Mouse (Mus musculus): ENCODE measurements at regions not wholly inside any gene's neighbourhood (a gene's known extent, or its start where the extent isn't known, plus 50 kb on each side); places are given as distances from the start of the nearest gene placed in this dataset.

DNA sequence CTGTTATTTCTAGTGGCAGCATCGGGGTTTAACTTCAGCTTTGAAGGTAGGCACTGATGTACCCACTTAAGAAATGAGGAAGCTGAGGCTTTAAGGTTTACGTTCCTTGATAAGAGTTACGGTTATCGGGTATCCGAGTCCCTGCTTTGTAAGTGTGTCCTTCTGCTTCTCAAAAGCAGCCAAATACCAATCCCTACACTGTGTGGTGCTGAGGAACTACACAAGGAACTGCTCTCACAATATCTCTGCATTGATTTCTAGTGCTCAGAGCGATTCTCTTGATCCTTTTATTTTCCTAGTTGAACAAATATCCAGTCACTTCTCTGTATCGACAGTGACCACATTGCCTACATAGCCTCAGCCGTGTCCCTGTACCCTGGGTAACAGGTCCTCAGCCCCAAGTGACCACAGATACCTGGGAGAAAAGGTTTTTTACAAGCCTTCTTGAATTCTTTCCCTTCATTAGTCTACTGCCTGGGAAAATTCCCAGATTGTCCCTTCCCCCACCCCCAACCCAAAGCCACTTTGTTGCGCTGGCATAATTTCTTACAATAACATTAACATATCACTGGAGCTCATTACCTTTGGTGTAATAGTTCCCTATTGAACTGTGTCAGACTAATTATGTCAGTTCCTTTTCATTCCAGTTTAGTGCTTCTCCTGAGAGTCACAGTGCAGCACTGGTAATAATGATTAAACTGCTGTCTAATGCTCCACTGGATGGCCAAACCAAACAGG, 184.0 kb upstream of the Nlrp1b start:
- TF ChIP-seq POLR2A (IDR thresholded peaks at IDR 0.05; ENCODE audit: borderline replicate concordance, extremely low read depth, insufficient read depth, insufficient read length, poor library complexity, severe bottlenecking) (no peak), CTCF (IDR thresholded peaks at IDR 0.05; ENCODE audit: borderline replicate concordance, extremely low read depth, insufficient read depth, insufficient read length) (no peak)
- DNase-seq (ENCODE audit: low read depth), result peak; percentile 91

DNA sequence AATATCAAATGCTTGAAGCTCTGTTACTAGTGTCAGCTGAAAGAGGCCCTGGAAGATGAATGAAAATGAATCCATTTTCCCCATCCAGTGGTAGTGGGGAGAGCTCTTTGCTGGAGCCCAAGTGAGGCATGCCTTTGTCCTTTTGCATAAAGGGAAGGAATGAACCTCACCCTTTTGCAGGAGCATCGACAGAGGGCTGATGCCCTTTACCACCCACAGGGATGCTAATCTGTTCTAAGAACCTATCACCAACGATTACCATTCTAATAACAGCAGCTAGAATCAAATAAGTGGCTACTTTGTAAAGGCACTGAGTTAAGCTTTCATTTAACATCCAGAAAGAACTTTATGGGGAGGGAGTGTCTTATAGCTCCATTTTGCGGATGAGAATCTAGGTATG, 184.9 kb upstream of the Nlrp1b start:
- TF ChIP-seq CTCF (IDR thresholded peaks at IDR 0.05; ENCODE audit: borderline replicate concordance, extremely low read depth, insufficient read depth, insufficient read length) (no peak), POLR2A (IDR thresholded peaks at IDR 0.05; ENCODE audit: borderline replicate concordance, extremely low read depth, insufficient read depth, insufficient read length, poor library complexity, severe bottlenecking) (no peak)
- DNase-seq (ENCODE audit: low read depth), result no peak

GRCm38 (mm10) chr11:71422291-71422840, 191.8 kb upstream of the Nlrp1b start:
- DNase-seq (ENCODE audit: low read depth), result no peak
- no peak for TF ChIP-seq POLR2A (IDR thresholded peaks at IDR 0.05; ENCODE audit: borderline replicate concordance, extremely low read depth, insufficient read depth, insufficient read length, poor library complexity, severe bottlenecking)
- no peak for TF ChIP-seq CTCF (IDR thresholded peaks at IDR 0.05; ENCODE audit: borderline replicate concordance, extremely low read depth, insufficient read depth, insufficient read length)

DNA sequence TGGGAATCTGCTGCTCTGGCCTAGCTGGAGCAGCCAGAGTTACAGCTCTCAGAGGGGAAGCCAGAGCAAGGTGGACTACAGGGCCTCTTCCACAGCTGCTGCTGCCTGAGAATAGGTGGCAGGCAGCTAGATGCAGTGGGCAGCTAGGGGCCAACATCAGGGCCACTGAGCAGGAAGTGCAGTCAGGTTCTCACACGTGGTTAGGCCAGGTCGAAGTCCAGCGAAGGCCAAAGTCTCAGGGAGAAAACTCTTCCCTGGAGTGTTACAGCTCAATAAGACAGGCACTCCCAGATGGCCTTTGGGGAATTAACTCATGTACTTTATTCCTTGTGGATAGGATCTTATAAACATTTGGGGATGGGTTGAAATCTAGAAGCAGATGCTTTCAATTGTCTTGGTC, 192.7 kb upstream of the Nlrp1b start:
- DNase-seq (ENCODE audit: low read depth), result no peak
- TF ChIP-seq CTCF (IDR thresholded peaks at IDR 0.05; ENCODE audit: borderline replicate concordance, extremely low read depth, insufficient read depth, insufficient read length), result no peak
- no peak for TF ChIP-seq POLR2A (IDR thresholded peaks at IDR 0.05; ENCODE audit: borderline replicate concordance, extremely low read depth, insufficient read depth, insufficient read length, poor library complexity, severe bottlenecking)

DNA sequence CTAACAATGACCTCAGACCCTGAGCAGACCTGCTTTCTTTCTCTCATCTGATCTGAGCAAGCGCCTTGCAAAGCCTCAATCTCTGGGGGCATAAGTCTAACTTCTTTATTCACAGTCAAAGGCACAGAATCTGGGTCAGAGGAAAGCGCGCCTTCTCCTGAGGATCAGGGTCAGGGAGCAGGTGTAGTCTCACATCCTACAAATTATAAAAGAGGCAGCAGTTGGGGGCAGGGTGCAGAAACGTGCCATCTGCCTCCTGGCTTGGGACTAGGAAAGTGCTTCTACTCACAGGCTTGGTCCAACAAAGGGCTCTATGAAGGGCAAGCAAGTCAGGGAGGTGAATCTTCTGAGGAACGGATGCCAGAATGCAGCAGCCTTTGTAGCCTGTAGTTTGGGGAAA, 194.3 kb upstream of the Nlrp1b start:
- DNase-seq (ENCODE audit: low read depth), result peak; percentile 37
- TF ChIP-seq POLR2A (IDR thresholded peaks at IDR 0.05; ENCODE audit: borderline replicate concordance, extremely low read depth, insufficient read depth, insufficient read length, poor library complexity, severe bottlenecking) (no peak), CTCF (IDR thresholded peaks at IDR 0.05; ENCODE audit: borderline replicate concordance, extremely low read depth, insufficient read depth, insufficient read length) (no peak)

DNA sequence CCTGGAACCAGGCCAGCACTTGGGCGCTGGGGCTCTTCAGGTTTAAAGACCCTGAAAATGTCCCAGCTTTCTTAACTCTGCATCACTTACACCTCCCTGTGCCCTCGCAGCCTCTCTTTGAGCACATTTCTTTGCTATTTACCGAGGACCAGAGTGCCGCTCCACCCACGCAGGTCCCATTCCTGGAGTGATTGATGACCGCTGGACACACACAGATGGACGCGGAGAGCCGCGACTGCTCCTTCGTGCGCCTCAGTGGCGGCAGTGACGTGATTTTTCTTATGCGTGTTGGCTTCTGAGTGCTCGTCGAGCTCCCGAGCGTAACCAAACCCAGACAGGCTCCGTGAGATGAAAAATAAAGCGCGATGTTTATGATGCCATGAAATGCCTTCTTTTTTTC, 199.2 kb upstream of the Nlrp1b start:
- TF ChIP-seq CTCF (IDR thresholded peaks at IDR 0.05; ENCODE audit: borderline replicate concordance, extremely low read depth, insufficient read depth, insufficient read length) (no peak), POLR2A (IDR thresholded peaks at IDR 0.05; ENCODE audit: borderline replicate concordance, extremely low read depth, insufficient read depth, insufficient read length, poor library complexity, severe bottlenecking) (no peak)
- DNase-seq (ENCODE audit: low read depth), result no peak

- peak; percentile 46 for DNase-seq (ENCODE audit: low read depth)
- no peak for TF ChIP-seq CTCF (IDR thresholded peaks at IDR 0.05; ENCODE audit: borderline replicate concordance, extremely low read depth, insufficient read depth, insufficient read length)
Observed at GRCm38 (mm10) chr11:71434241-71434640, 203.7 kb upstream of the Nlrp1b start.

- no peak for DNase-seq (ENCODE audit: low read depth)
- no peak for TF ChIP-seq CTCF (IDR thresholded peaks at IDR 0.05; ENCODE audit: borderline replicate concordance, extremely low read depth, insufficient read depth, insufficient read length)
- no peak for TF ChIP-seq POLR2A (IDR thresholded peaks at IDR 0.05; ENCODE audit: borderline replicate concordance, extremely low read depth, insufficient read depth, insufficient read length, poor library complexity, severe bottlenecking)
Observed at GRCm38 (mm10) chr11:71434886-71435285, 204.4 kb upstream of the Nlrp1b start.

DNA sequence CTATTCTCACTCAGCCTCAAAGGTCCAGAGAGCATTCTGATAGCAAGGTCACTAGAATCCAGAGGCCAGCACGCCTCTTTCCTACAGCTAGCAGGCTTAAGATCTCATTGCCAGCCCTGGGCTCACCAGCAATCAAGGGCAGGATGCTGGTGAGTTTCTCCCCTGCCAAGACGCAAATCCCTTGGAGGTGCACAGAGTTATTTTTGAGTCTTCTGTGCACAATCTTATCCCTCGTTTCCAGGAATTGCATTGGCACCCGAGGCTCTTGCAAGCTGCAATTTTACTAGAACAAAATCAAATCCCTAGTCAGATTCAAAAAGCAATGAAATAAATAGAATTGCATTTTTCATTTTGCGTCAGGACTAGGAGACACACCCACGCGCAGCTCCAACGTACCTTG, 205.2 kb upstream of the Nlrp1b start:
- DNase-seq (ENCODE audit: low read depth), result peak; percentile 35
- TF ChIP-seq POLR2A (IDR thresholded peaks at IDR 0.05; ENCODE audit: borderline replicate concordance, extremely low read depth, insufficient read depth, insufficient read length, poor library complexity, severe bottlenecking), result no peak
- no peak for TF ChIP-seq CTCF (IDR thresholded peaks at IDR 0.05; ENCODE audit: borderline replicate concordance, extremely low read depth, insufficient read depth, insufficient read length)

GRCm38 (mm10) chr11:71436335-71436734, 205.8 kb upstream of the Nlrp1b start:
- TF ChIP-seq CTCF (IDR thresholded peaks at IDR 0.05; ENCODE audit: borderline replicate concordance, extremely low read depth, insufficient read depth, insufficient read length) (no peak), POLR2A (IDR thresholded peaks at IDR 0.05; ENCODE audit: borderline replicate concordance, extremely low read depth, insufficient read depth, insufficient read length, poor library complexity, severe bottlenecking) (no peak)
- DNase-seq (ENCODE audit: low read depth), result peak; percentile 72

- TF ChIP-seq CTCF (IDR thresholded peaks at IDR 0.05; ENCODE audit: borderline replicate concordance, extremely low read depth, insufficient read depth, insufficient read length) (no peak), POLR2A (IDR thresholded peaks at IDR 0.05; ENCODE audit: borderline replicate concordance, extremely low read depth, insufficient read depth, insufficient read length, poor library complexity, severe bottlenecking) (no peak)
- peak; percentile 61 for DNase-seq (ENCODE audit: low read depth)
Observed at GRCm38 (mm10) chr11:71436801-71437200, 206.3 kb upstream of the Nlrp1b start.

- DNase-seq (ENCODE audit: low read depth), result peak; percentile 96
- no peak for TF ChIP-seq CTCF (IDR thresholded peaks at IDR 0.05; ENCODE audit: borderline replicate concordance, extremely low read depth, insufficient read depth, insufficient read length)
- no peak for TF ChIP-seq POLR2A (IDR thresholded peaks at IDR 0.05; ENCODE audit: borderline replicate concordance, extremely low read depth, insufficient read depth, insufficient read length, poor library complexity, severe bottlenecking)
Observed at GRCm38 (mm10) chr11:71439871-71440270, 209.3 kb upstream of the Nlrp1b start.

Data from brain, embryonic 14.5 days (tissue).